Mouse (Mus musculus): ENCODE measurements around the gene Id1. TPM values are rescaled to one million over a fixed set of nuclear protein-coding genes. Genes with fewer than 3 reads are reported as not detected.

The Id1 gene
- polyA plus RNA-seq, 1 experiment = 59.5 TPM

- Histone ChIP-seq H3ac (ENCODE audit: control insufficient read depth, insufficient read length) (no peak overlapping the region), H3K4me2 (ENCODE audit: low read depth) (peak overlapping the region; percentile 37), H3K27me3 (ENCODE audit: control insufficient read depth, insufficient read depth, insufficient read length) (no peaks in the 10 kb centered on the region), H3K4me3 (no peak overlapping the region), H3K36me3 (ENCODE audit: control insufficient read depth, insufficient read depth) (peaks cover 7% of the 10 kb centered on the region), H3K79me2 (ENCODE audit: control insufficient read depth, insufficient read depth) (peaks cover 53% of the 10 kb centered on the region)
- TF ChIP-seq REST (IDR thresholded peaks at IDR 0.05; ENCODE audit: insufficient read depth, insufficient read length) = no peak
- no peak for TF ChIP-seq MYOD1 (IDR thresholded peaks at IDR 0.05; ENCODE audit: control insufficient read depth in 1 of 3, insufficient read length in 2 of 3, low read depth in 2 of 3)
- TF ChIP-seq POLR2AphosphoS2 (IDR thresholded peaks at IDR 0.05; ENCODE audit: insufficient read length, low read depth) = no peak
These were observed 49.6 kb downstream of the Id1 start for GRCm38 (mm10) chr2:152785446-152786350.

Other genes starting within 250 kb of the Id1 start
- gene Defb22, start 246.1 kb upstream of the Id1 start, polyA plus RNA-seq (2012; fragmentation: generic; extraction: Trizol) = not detected
- gene Defb26, start 224.6 kb upstream of the Id1 start, polyA plus RNA-seq (2012; fragmentation: generic; extraction: Trizol) = not detected
- not detected for gene Defb28, start 218.0 kb upstream of the Id1 start, polyA plus RNA-seq (2012; fragmentation: generic; extraction: Trizol)
- not detected for gene Defb29, start 196.2 kb upstream of the Id1 start, polyA plus RNA-seq (2012; fragmentation: generic; extraction: Trizol)
- gene Gm17416, start 166.9 kb upstream of the Id1 start, polyA plus RNA-seq (2012; fragmentation: generic; extraction: Trizol) = not detected
- not detected for gene Defb21, start 163.5 kb upstream of the Id1 start, polyA plus RNA-seq (2012; fragmentation: generic; extraction: Trizol)
- not detected for gene Defb19, start 155.9 kb upstream of the Id1 start, polyA plus RNA-seq (2012; fragmentation: generic; extraction: Trizol)
- 0.30 TPM for gene Defb45, start 136.9 kb upstream of the Id1 start, polyA plus RNA-seq (2012; fragmentation: generic; extraction: Trizol)
- not detected for gene Defb36, start 131.9 kb upstream of the Id1 start, polyA plus RNA-seq (2012; fragmentation: generic; extraction: Trizol)
- 8.8 TPM for gene Defb25, start 113.2 kb upstream of the Id1 start, polyA plus RNA-seq (2012; fragmentation: generic; extraction: Trizol)
- 28.3 TPM for gene Rem1, start 109.3 kb upstream of the Id1 start, polyA plus RNA-seq (2012; fragmentation: generic; extraction: Trizol)
- 190 TPM for gene H13, start 66.8 kb upstream of the Id1 start, polyA plus RNA-seq (2012; fragmentation: generic; extraction: Trizol)
- 27.0 TPM for gene Mcts2, start 49.2 kb upstream of the Id1 start, polyA plus RNA-seq (2012; fragmentation: generic; extraction: Trizol)
- gene Cox4i2, start 17.9 kb downstream of the Id1 start, polyA plus RNA-seq (2012; fragmentation: generic; extraction: Trizol) = not detected
- gene Bcl2l1, start 95.5 kb downstream of the Id1 start, polyA plus RNA-seq (2012; fragmentation: generic; extraction: Trizol) = 57.0 TPM
- gene Tpx2, start 111.7 kb downstream of the Id1 start, polyA plus RNA-seq (2012; fragmentation: generic; extraction: Trizol) = 26.3 TPM
- 8.2 TPM for gene Mylk2, start 175.1 kb downstream of the Id1 start, polyA plus RNA-seq (2012; fragmentation: generic; extraction: Trizol)
- 31.3 TPM for gene Foxs1, start 197.0 kb downstream of the Id1 start, polyA plus RNA-seq (2012; fragmentation: generic; extraction: Trizol)
- gene Dusp15, start 215.4 kb downstream of the Id1 start, polyA plus RNA-seq (2012; fragmentation: generic; extraction: Trizol) = 0.02 TPM
- gene Ttll9, start 226.2 kb downstream of the Id1 start, polyA plus RNA-seq (2012; fragmentation: generic; extraction: Trizol) = not detected

All from myocyte (in vitro differentiated cells).